Mouse (Mus musculus): ENCODE data around the gene Adcy1.

Gene Adcy1

GRCm38 (mm10) chr11:7063001-7063584 lies at the start of gene Adcy1:
TSS of gene Adcy1 (plus strand) at chr11:7063489.
- peak; percentile 45 for DNase-seq (ENCODE audit: low read depth)

- no peak for DNase-seq (ENCODE audit: low read depth)
Observed at GRCm38 (mm10) chr11:7016907-7017306, 46.4 kb upstream of the Adcy1 start.

GRCm38 (mm10) chr11:7018078-7018477 lies 45.2 kb upstream of the Adcy1 start:
- no peak for DNase-seq (ENCODE audit: low read depth)

GRCm38 (mm10) chr11:7019006-7019525 lies 44.2 kb upstream of the Adcy1 start:
- peak; percentile 69 for DNase-seq (ENCODE audit: low read depth)

- no peak for DNase-seq (ENCODE audit: low read depth)
Observed at GRCm38 (mm10) chr11:7033063-7033462, 30.2 kb upstream of the Adcy1 start.

GRCm38 (mm10) chr11:7039722-7040121 lies 23.6 kb upstream of the Adcy1 start:
- DNase-seq (ENCODE audit: low read depth) = no peak

GRCm38 (mm10) chr11:7040801-7041200 lies 22.5 kb upstream of the Adcy1 start:
- no peak for DNase-seq (ENCODE audit: low read depth)

- no peak for DNase-seq (ENCODE audit: low read depth)
Observed at GRCm38 (mm10) chr11:7047176-7047575, 16.1 kb upstream of the Adcy1 start.

- no peak for DNase-seq (ENCODE audit: low read depth)
Observed at GRCm38 (mm10) chr11:7047584-7047983, 15.7 kb upstream of the Adcy1 start.

- DNase-seq (ENCODE audit: low read depth) = no peak
Observed at GRCm38 (mm10) chr11:7053710-7054109, 9.6 kb upstream of the Adcy1 start.

- no peak for DNase-seq (ENCODE audit: low read depth)
Observed at GRCm38 (mm10) chr11:7054662-7055265, 8.5 kb upstream of the Adcy1 start.

- DNase-seq (ENCODE audit: low read depth) = no peak
Observed at GRCm38 (mm10) chr11:7055455-7056017, 7.8 kb upstream of the Adcy1 start.

GRCm38 (mm10) chr11:7056121-7056520 lies 7.2 kb upstream of the Adcy1 start:
- DNase-seq (ENCODE audit: low read depth) = no peak

- no peak for DNase-seq (ENCODE audit: low read depth)
Observed at GRCm38 (mm10) chr11:7057781-7058180, 5.5 kb upstream of the Adcy1 start.

- no peak for DNase-seq (ENCODE audit: low read depth)
Observed at GRCm38 (mm10) chr11:7061961-7062360, 1.3 kb upstream of the Adcy1 start.

GRCm38 (mm10) chr11:7062566-7062965 lies 723 bp upstream of the Adcy1 start:
- no peak for DNase-seq (ENCODE audit: low read depth)

GRCm38 (mm10) chr11:7063681-7064267 lies 485 bp downstream of the Adcy1 start:
- peak; percentile 55 for DNase-seq (ENCODE audit: low read depth)

GRCm38 (mm10) chr11:7064484-7065185 lies 1.3 kb downstream of the Adcy1 start:
- DNase-seq (ENCODE audit: low read depth) = no peak

GRCm38 (mm10) chr11:7065388-7065787 lies 2.1 kb downstream of the Adcy1 start:
- peak; percentile 36 for DNase-seq (ENCODE audit: low read depth)

- no peak for DNase-seq (ENCODE audit: low read depth)
Observed at GRCm38 (mm10) chr11:7065876-7066275, 2.6 kb downstream of the Adcy1 start.

GRCm38 (mm10) chr11:7067263-7067662 lies 4.0 kb downstream of the Adcy1 start:
- no peak for DNase-seq (ENCODE audit: low read depth)

GRCm38 (mm10) chr11:7068479-7069235 lies 5.4 kb downstream of the Adcy1 start:
- no peak for DNase-seq (ENCODE audit: low read depth)
